Mouse (Mus musculus): ENCODE results near the gene Clstn2. TPM values are rescaled to one million over a fixed set of nuclear protein-coding genes. Genes with fewer than 3 reads are reported as not detected.

The Clstn2 gene
- polyA plus RNA-seq, 1 experiment: 1.9 TPM

DNA sequence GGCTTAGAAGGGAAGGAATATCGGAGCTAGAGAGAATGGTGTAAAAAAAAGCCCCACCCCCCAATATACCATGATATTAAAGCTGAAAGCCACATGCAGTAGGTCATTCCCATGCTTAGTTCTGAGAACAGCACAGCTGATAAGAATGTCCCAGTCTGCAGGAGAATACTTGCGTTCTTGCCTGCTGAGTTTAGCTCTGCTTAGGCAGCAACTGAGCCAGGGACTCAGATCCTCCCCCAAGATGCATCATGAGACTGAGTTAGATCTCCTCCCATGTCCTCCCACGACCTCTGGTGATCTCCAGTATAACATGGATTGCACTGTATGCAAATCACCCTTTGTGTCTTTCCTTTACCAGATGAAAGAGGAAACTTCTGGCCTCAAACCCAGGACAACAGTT is 219.8 kb downstream of the Clstn2 start:
- Histone ChIP-seq H3K27me3 (replicated peaks; ENCODE audit: control insufficient read depth, insufficient read depth, low read length) (no peaks in the 10 kb centered on the region), H3K36me3 (ENCODE audit: control insufficient read depth, insufficient read depth, low read length) (no peaks in the 10 kb centered on the region), H3K4me1 (ENCODE audit: control insufficient read depth, insufficient read depth, low read length) (no peaks in the 10 kb centered on the region), H3K27ac (ENCODE audit: insufficient read depth, low read depth, low read length) (no peak overlapping the region), H3K4me3 (ENCODE audit: insufficient read depth, low read depth, low read length) (no peak overlapping the region)
- peak; percentile 4 for DNase-seq
- WGBS: 30% methylated on average over 3 of the region's 3 CpGs
- TF ChIP-seq CTCF (conservative IDR thresholded peaks at IDR 0.05; ENCODE audit: insufficient read depth, insufficient read length, low read depth, low read length) (no peak), POLR2A (IDR thresholded peaks at IDR 0.05; ENCODE audit: low read depth, low read length) (no peak)

GRCm38 (mm10) chr9:97807031-97807430 is 225.9 kb downstream of the Clstn2 start:
- Histone ChIP-seq H3K27me3 (replicated peaks; ENCODE audit: control insufficient read depth, insufficient read depth, low read length) (no peaks in the 10 kb centered on the region), H3K36me3 (ENCODE audit: control insufficient read depth, insufficient read depth, low read length) (no peaks in the 10 kb centered on the region), H3K27ac (ENCODE audit: insufficient read depth, low read depth, low read length) (no peak overlapping the region), H3K4me1 (ENCODE audit: control insufficient read depth, insufficient read depth, low read length) (no peaks in the 10 kb centered on the region), H3K4me3 (ENCODE audit: insufficient read depth, low read depth, low read length) (no peak overlapping the region)
- DNase-seq: no peak
- 89% methylated on average over 5 of the region's 5 CpGs for WGBS
- TF ChIP-seq CTCF (conservative IDR thresholded peaks at IDR 0.05; ENCODE audit: insufficient read depth, insufficient read length, low read depth, low read length): no peak
- no peak for TF ChIP-seq POLR2A (IDR thresholded peaks at IDR 0.05; ENCODE audit: low read depth, low read length)

GRCm38 (mm10) chr9:97793661-97794060 is 239.3 kb downstream of the Clstn2 start:
- no peak for TF ChIP-seq CTCF (conservative IDR thresholded peaks at IDR 0.05; ENCODE audit: insufficient read depth, insufficient read length, low read depth, low read length)
- TF ChIP-seq POLR2A (IDR thresholded peaks at IDR 0.05; ENCODE audit: low read depth, low read length): no peak

GRCm38 (mm10) chr9:97788151-97788670 is 244.8 kb downstream of the Clstn2 start:
- Histone ChIP-seq H3K4me3 (ENCODE audit: insufficient read depth, low read depth, low read length) (no peak overlapping the region), H3K27ac (ENCODE audit: insufficient read depth, low read depth, low read length) (no peak overlapping the region), H3K36me3 (ENCODE audit: control insufficient read depth, insufficient read depth, low read length) (no peaks in the 10 kb centered on the region), H3K4me1 (ENCODE audit: control insufficient read depth, insufficient read depth, low read length) (no peaks in the 10 kb centered on the region), H3K27me3 (replicated peaks; ENCODE audit: control insufficient read depth, insufficient read depth, low read length) (no peaks in the 10 kb centered on the region)
- 72% methylated on average over 5 of the region's 5 CpGs for WGBS
- TF ChIP-seq POLR2A (IDR thresholded peaks at IDR 0.05; ENCODE audit: low read depth, low read length): no peak
- TF ChIP-seq CTCF (conservative IDR thresholded peaks at IDR 0.05; ENCODE audit: insufficient read depth, insufficient read length, low read depth, low read length): no peak
- no peak for DNase-seq

More at GRCm38 (mm10) chr9:97793661-97794060, 239.3 kb downstream of the Clstn2 start:
- DNase-seq: no peak
- H3K36me3 ChIP-seq (ENCODE audit: control insufficient read depth, insufficient read depth, low read length): no peaks in the 10 kb centered on the region
- no peaks in the 10 kb centered on the region for H3K4me1 ChIP-seq (ENCODE audit: control insufficient read depth, insufficient read depth, low read length)
- no peak overlapping the region for H3K27ac ChIP-seq (ENCODE audit: insufficient read depth, low read depth, low read length)
- 66% methylated on average over 8 of the region's 8 CpGs for WGBS
- no peak overlapping the region for H3K4me3 ChIP-seq (ENCODE audit: insufficient read depth, low read depth, low read length)
- no peaks in the 10 kb centered on the region; the same call in 1 of the 2 replicates for H3K27me3 ChIP-seq (replicated peaks; ENCODE audit: control insufficient read depth, insufficient read depth, low read length)

GRCm38 (mm10) chr9:97780032-97780616 is 252.9 kb downstream of the Clstn2 start:
- no peak overlapping the region for H3K4me3 ChIP-seq (ENCODE audit: insufficient read depth, low read depth, low read length)
- no peaks in the 10 kb centered on the region for H3K36me3 ChIP-seq (ENCODE audit: control insufficient read depth, insufficient read depth, low read length)
- TF ChIP-seq POLR2A (IDR thresholded peaks at IDR 0.05; ENCODE audit: low read depth, low read length) (no peak), CTCF (conservative IDR thresholded peaks at IDR 0.05; ENCODE audit: insufficient read depth, insufficient read length, low read depth, low read length) (no peak)
- DNase-seq: no peak
- WGBS: 71% methylated on average over 5 of the region's 5 CpGs
- no peaks in the 10 kb centered on the region for H3K4me1 ChIP-seq (ENCODE audit: control insufficient read depth, insufficient read depth, low read length)
- no peaks in the 10 kb centered on the region for H3K27me3 ChIP-seq (replicated peaks; ENCODE audit: control insufficient read depth, insufficient read depth, low read length)
- H3K27ac ChIP-seq (ENCODE audit: insufficient read depth, low read depth, low read length): no peak overlapping the region

DNA sequence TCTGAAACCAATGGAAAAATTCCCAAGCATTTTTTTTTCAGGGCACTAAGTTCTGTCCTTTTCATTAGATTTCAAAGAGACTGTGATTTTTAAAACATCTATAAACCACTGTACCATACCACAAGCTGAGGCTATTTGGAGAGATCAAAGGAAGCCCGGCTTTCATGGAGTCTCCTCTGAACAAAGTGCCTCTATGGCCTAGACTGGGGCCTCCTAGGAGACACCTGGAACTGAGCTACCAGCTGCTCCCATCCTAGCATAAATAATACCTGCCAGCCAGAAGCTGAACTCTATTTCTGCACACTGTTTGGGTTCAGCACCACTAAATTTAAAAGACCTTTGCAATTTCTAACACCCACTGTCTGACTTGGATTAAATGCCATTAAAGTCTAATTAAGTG is 257.2 kb downstream of the Clstn2 start:
- Histone ChIP-seq H3K36me3 (ENCODE audit: control insufficient read depth, insufficient read depth, low read length) (no peaks in the 10 kb centered on the region), H3K27me3 (replicated peaks; ENCODE audit: control insufficient read depth, insufficient read depth, low read length) (no peaks in the 10 kb centered on the region), H3K4me3 (ENCODE audit: insufficient read depth, low read depth, low read length) (no peak overlapping the region), H3K27ac (ENCODE audit: insufficient read depth, low read depth, low read length) (no peak overlapping the region), H3K4me1 (ENCODE audit: control insufficient read depth, insufficient read depth, low read length) (no peaks in the 10 kb centered on the region)
- TF ChIP-seq CTCF (conservative IDR thresholded peaks at IDR 0.05; ENCODE audit: insufficient read depth, insufficient read length, low read depth, low read length) (no peak), POLR2A (IDR thresholded peaks at IDR 0.05; ENCODE audit: low read depth, low read length) (no peak)
- no peak for DNase-seq
- 53% methylated on average over 1 of the region's 1 CpGs for WGBS

DNA sequence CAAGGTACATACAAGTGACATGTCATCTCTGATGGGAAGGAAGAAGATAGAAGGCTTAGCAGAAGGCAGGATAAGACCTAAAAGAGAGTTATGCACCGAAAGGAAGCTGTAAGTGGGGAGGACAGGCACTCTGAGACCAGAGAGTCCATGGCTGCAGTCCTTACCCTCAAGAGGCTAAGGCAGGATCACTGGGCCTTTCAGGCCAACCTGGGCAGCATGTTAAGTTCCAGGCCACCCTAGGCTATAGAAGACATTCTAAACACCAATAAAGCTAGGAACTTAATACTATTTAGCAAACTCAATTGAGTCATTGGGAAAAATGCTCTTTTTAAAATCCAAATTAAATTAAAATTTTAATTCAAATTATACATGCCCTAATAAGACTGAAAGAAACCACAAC is 258.0 kb downstream of the Clstn2 start:
- Histone ChIP-seq H3K4me1 (ENCODE audit: control insufficient read depth, insufficient read depth, low read length) (no peaks in the 10 kb centered on the region), H3K27me3 (replicated peaks; ENCODE audit: control insufficient read depth, insufficient read depth, low read length) (no peaks in the 10 kb centered on the region), H3K36me3 (ENCODE audit: control insufficient read depth, insufficient read depth, low read length) (no peaks in the 10 kb centered on the region), H3K4me3 (ENCODE audit: insufficient read depth, low read depth, low read length) (no peak overlapping the region), H3K27ac (ENCODE audit: insufficient read depth, low read depth, low read length) (no peak overlapping the region)
- WGBS: 85% methylated on average over 1 of the region's 1 CpGs
- TF ChIP-seq POLR2A (IDR thresholded peaks at IDR 0.05; ENCODE audit: low read depth, low read length) (no peak), CTCF (conservative IDR thresholded peaks at IDR 0.05; ENCODE audit: insufficient read depth, insufficient read length, low read depth, low read length) (no peak)
- no peak for DNase-seq
